Comparison of ENCODE assay signal across 11 mouse cellular contexts in the genomic region with DNA sequence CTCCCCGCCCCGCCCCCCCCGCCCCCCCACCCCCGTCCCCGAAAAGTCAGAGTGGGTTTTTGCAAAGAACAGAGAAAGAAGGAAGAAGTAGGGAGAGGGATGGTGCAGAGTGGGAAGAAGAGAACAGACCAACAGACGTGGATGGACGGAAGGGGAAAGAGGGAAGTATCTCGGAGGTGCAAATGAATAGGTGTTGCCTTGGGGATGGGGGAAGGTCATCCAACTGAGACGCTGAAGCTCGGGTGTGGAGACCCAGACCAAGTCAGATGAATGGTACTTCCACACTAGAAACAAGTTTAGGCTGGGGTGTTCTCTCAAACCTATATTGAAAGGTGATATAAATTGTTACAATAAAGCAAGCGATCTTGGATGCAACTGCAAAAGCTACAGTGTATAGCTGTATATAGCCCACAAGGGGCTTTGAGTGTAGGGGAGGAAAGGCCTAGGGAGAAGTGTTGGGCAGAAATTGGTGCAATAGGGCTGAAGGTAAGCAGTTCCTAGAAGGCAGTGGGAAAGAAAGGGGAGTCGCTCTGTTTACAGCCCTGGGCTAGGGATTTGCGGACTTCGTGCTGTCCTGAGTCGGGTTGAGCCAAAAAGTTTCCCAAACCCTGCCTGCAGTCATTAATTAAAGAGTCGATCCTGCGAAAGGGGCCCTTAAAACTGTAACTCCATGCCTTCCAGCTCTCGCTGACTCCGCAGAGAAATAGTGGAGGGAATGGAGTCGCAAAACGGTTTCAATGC. TPM values are rescaled to one million over a fixed set of nuclear protein-coding genes. Genes with fewer than 3 reads are reported as not detected.
DNase-seq lines count a peak whose midpoint lies in the region; ATAC-seq and TF ChIP-seq lines count a peak whose summit lies in the region.
"Had no signal": no experiment of that assay in that cellular context is flagged by ENCODE, and none has a peak within 500 bp of the region (broad histone marks: within the 10 kb centered on the region; RNA-seq: fewer than 3 reads in every experiment).

No protein-coding gene starts in this region.

- no peak for TF ChIP-seq CTCF in kidney, adult 2 months (conservative IDR thresholded peaks at IDR 0.05; ENCODE audit: insufficient read depth, insufficient read length, low read depth, low read length)

- no peak for TF ChIP-seq POLR2A in kidney, adult 2 months (IDR thresholded peaks at IDR 0.05; ENCODE audit: low read depth, low read length)

- 2% methylated on average over 21 of the region's 21 CpGs for WGBS in kidney, embryonic 15.5 days
- 8% methylated on average over 21 of the region's 21 CpGs for WGBS in kidney, adult 2 months
- under 1% methylated on average over 21 of the region's 21 CpGs for WGBS in hindbrain, embryonic 13.5 days
- under 1% methylated on average over 21 of the region's 21 CpGs for WGBS in midbrain, embryonic 13.5 days

- no peak overlapping the region for H3K9ac ChIP-seq in kidney, embryonic 15.5 days
- H3K9ac ChIP-seq in hindbrain, embryonic 13.5 days, result no peak overlapping the region
- no peak overlapping the region for H3K9ac ChIP-seq in midbrain, embryonic 13.5 days (replicated peaks)
- H3K9ac ChIP-seq: liver, embryonic 14.5 days had no signal

- peak overlapping the region; percentile 34 for H3K4me2 ChIP-seq in kidney, embryonic 15.5 days
- H3K4me2 ChIP-seq in hindbrain, embryonic 13.5 days, result peak overlapping the region; percentile 45
- H3K4me2 ChIP-seq in midbrain, embryonic 13.5 days (replicated peaks), result peak overlapping the region; percentile 34

- peaks cover 15% of the 10 kb centered on the region for H3K4me1 ChIP-seq in kidney, embryonic 15.5 days
- no peaks in the 10 kb centered on the region for H3K4me1 ChIP-seq in kidney, adult 2 months (ENCODE audit: control insufficient read depth, insufficient read depth, low read length)
- H3K4me1 ChIP-seq in hindbrain, embryonic 13.5 days (replicated peaks), result peaks cover 38% of the 10 kb centered on the region
- H3K4me1 ChIP-seq in midbrain, embryonic 13.5 days (replicated peaks), result peaks cover 26% of the 10 kb centered on the region

- no peak for DNase-seq in kidney, adult 2 months
- no peak for DNase-seq in spleen, postnatal 14 days (ENCODE audit: low spot score in 2 of 2)
- DNase-seq in spleen, postnatal 10 days (ENCODE audit: low spot score in 2 of 2), result no peak
- DNase-seq in cerebellum, adult 8-10 months, result no peak
- no peak for DNase-seq in adrenal gland, adult 2 months
- DNase-seq: kidney, adult 11 months; layer of hippocampus, postnatal 36 days had no signal

- ATAC-seq in kidney, embryonic 15.5 days (replicated peaks; ENCODE audit: low FRiP score), result no peak
- no peak for ATAC-seq in hindbrain, embryonic 13.5 days (ENCODE audit: low FRiP score)
- peak; percentile 4; the same call in 1 of the 2 replicates for ATAC-seq in midbrain, embryonic 13.5 days

- H3K9me3 ChIP-seq in kidney, embryonic 15.5 days (replicated peaks), result no peaks in the 10 kb centered on the region
- no peaks in the 10 kb centered on the region for H3K9me3 ChIP-seq in hindbrain, embryonic 13.5 days
- no peaks in the 10 kb centered on the region for H3K9me3 ChIP-seq in midbrain, embryonic 13.5 days

- no peak overlapping the region for H3K27ac ChIP-seq in kidney, embryonic 15.5 days
- H3K27ac ChIP-seq in kidney, adult 2 months (ENCODE audit: insufficient read depth, low read depth, low read length), result no peak overlapping the region
- H3K27ac ChIP-seq in hindbrain, embryonic 13.5 days, result peak overlapping the region; percentile 14; the same call in 1 of the 2 replicates
- 0 out of 2 replicates have a peak overlapping the region, but pooled peaks have one; percentile 1 for H3K27ac ChIP-seq in midbrain, embryonic 13.5 days
- H3K27ac ChIP-seq: liver, embryonic 14.5 days had no signal

- H3K36me3 ChIP-seq in kidney, embryonic 15.5 days, result no peaks in the 10 kb centered on the region
- H3K36me3 ChIP-seq in kidney, adult 2 months (ENCODE audit: control insufficient read depth, insufficient read depth, low read length), result no peaks in the 10 kb centered on the region
- H3K36me3 ChIP-seq in hindbrain, embryonic 13.5 days, result no peaks in the 10 kb centered on the region
- H3K36me3 ChIP-seq in midbrain, embryonic 13.5 days, result no peaks in the 10 kb centered on the region

- peaks cover 100% of the 10 kb centered on the region for H3K27me3 ChIP-seq in kidney, embryonic 15.5 days
- peaks cover 13% of the 10 kb centered on the region; the same call in 1 of the 2 replicates for H3K27me3 ChIP-seq in kidney, adult 2 months (replicated peaks; ENCODE audit: control insufficient read depth, insufficient read depth, low read length)
- peaks cover 97% of the 10 kb centered on the region for H3K27me3 ChIP-seq in hindbrain, embryonic 13.5 days
- peaks cover 99% of the 10 kb centered on the region for H3K27me3 ChIP-seq in midbrain, embryonic 13.5 days

- H3K4me3 ChIP-seq in kidney, embryonic 15.5 days (replicated peaks), result no peak overlapping the region
- no peak overlapping the region for H3K4me3 ChIP-seq in kidney, adult 2 months (ENCODE audit: insufficient read depth, low read depth, low read length)
- 0 out of 2 replicates have a peak overlapping the region, but pooled peaks have one; percentile 8 for H3K4me3 ChIP-seq in hindbrain, embryonic 13.5 days
- H3K4me3 ChIP-seq in midbrain, embryonic 13.5 days (replicated peaks), result peak overlapping the region; percentile 7; the same call in 1 of the 2 replicates

RNA-seq across cellular contexts. Expression of a gene that starts 28.7 kb away (rescaled TPM):
- 2.8 and 4.1 TPM in 2 replicates for polyA plus RNA-seq in kidney, embryonic 15.5 days (2015; fragmentation: Nextera tagmentation; extraction: Ambion mirVana)
- 4.3 and 5.2 TPM in 2 replicates for polyA plus RNA-seq in kidney, adult 2 months (2012; rRNA removed)
- 14.2 and 22.9 TPM in 2 replicates for polyA plus RNA-seq in hindbrain, embryonic 13.5 days (2015; fragmentation: Nextera tagmentation; extraction: Ambion mirVana)
- polyA plus RNA-seq in midbrain, embryonic 13.5 days (2015; fragmentation: Nextera tagmentation; extraction: Ambion mirVana), result 8.9 and 9.2 TPM in 2 replicates
- total RNA-seq in adrenal gland, adult 2 months (2021), result under 1 TPM; 0.09 to 0.14 TPM
- 0.09 and 0.16 TPM in 2 replicates for polyA plus RNA-seq in adrenal gland, adult 2 months (2012; rRNA removed)

Comparison
In these comparisons a context has a peak if more than half of its experiments do, and no peak if none do; other contexts are left out.
1. H3K27ac ChIP-seq: peak in hindbrain, embryonic 13.5 days (single experiment) and midbrain, embryonic 13.5 days (single experiment); none in kidney, embryonic 15.5 days (single experiment) and kidney, adult 2 months (single experiment).
2. H3K4me3 ChIP-seq: peak in hindbrain, embryonic 13.5 days (single experiment) and midbrain, embryonic 13.5 days (single experiment); none in kidney, embryonic 15.5 days (single experiment) and kidney, adult 2 months (single experiment).
3. Peak in every context shown above with its lines, with median percentiles within 50 percentile points of each other: H3K4me2 ChIP-seq.